Mouse (Mus musculus): ENCODE data around the gene Rapgefl1.

The Rapgefl1 gene

DNA sequence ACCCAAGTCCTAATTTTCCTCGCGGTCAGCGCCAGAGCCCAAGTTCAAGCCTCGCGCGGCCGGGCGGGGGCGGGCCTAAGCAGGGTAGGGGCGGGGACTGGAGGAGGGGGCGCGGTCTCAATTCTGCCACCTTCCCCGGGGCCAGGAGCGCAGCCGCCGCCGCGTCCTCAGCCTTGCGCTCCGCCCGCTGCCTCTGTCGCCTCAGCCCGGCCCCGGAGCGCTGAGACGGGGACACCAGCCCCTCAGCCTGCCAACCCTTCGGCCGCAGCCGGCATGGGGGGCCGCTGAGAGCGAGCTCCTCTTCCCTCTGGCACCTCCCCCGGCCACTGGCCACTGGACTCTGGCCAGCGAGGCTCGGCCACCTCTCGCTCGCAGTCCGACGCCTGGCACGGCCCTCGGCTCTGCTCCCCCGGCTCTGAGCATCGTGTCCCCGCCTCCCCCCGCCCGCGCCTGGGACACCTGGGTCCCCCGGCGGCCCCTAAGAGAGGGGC lies at the start of gene Rapgefl1:
Gene Rapgefl1 (plus strand): TSS at position 135 of the 491 bp plus-strand sequence.
- DNase-seq (ENCODE audit: low read depth, low spot score) = peak; percentile 43

DNA sequence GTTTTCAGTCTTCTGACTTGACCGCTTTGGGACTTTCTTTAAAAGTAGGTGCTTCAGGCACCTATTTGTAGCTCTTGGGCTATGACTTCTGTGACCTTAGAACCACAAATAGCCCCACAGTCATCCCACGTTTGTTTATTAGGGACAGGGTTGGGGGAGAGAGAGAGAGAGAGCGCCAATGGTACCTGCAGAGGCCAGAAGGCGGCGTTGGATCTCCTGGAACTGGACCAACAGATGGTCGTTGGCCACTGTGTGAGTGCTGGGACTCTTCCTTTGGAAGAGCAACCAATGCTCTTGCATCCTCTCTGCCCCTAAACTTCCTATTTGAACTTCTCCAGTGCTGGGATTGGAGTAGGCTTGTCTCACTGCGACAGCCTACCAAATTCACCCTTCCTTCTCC lies 49.4 kb upstream of the Rapgefl1 start:
- no peak for DNase-seq (ENCODE audit: low read depth, low spot score)

DNA sequence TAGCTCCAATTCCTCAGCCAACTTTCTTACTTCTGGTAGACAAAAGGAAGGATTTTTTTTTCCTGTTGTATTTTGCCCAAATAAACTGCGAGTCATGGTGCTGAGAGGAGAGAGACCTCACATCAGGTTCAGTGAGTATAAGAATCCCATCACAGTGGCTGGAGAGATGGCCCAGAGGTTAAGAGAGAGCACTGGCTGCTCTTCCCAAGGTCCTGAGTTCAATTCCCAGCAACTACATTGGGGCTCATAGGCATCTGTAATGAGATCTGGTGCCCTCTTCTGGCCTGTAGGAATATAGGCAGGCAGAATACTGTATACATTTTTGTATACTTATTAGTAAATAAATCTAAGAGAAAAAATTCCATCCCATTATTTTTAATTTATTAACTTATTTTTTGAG lies 48.9 kb upstream of the Rapgefl1 start:
- DNase-seq (ENCODE audit: low read depth, low spot score) = no peak

DNA sequence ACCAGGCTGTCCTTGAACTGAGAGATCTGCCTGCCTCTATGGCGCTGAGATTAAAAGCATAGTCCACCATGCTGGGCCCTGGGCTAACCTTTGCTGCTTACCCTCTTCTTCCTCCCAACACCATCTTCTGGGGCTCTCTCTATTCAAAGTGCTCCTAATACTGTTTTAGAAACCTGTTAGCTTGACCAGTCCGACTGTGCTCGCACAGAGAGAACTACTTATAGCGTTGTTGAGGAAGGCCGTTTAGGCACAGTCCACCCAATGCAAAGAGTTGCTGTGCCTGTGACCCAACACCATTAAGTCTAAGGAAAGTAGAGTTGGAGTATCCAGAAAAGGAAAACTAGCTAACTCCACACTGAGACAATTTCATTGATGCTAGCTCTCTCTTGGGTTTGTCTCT lies 48.4 kb upstream of the Rapgefl1 start:
- no peak for DNase-seq (ENCODE audit: low read depth, low spot score)

DNA sequence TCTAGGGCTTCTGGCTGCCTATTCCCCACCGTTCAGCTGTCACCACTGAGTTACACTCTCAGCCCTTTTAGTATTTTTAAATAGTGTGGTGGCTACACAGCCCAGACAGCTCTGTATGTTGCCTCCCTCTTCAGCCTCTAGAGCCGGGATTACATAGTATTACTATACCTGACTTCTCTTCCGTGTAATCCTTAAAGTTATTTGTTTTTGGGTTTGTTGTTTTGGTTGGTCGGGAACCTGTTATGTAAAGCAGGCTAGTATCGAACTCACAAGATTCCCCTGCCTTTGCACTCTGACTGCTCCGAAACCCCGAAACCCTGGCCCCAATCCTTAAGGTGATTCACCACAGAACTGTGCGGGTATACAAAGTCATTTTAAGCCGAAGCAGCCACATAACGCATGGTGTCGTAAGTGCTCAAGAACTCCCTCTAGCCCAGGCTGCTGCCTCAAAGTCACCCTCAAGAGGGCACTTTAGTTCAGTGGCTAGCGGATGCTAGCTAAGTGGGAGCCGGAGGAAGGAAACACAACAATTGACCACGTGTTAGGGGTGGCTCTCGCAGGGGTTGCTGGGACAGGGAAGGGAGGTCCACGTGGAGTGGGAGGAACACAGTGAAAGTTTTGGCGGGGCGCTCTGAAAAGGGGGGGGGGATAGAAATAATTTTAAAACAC lies 47.9 kb upstream of the Rapgefl1 start:
- DNase-seq (ENCODE audit: low read depth, low spot score) = peak; percentile 94

DNA sequence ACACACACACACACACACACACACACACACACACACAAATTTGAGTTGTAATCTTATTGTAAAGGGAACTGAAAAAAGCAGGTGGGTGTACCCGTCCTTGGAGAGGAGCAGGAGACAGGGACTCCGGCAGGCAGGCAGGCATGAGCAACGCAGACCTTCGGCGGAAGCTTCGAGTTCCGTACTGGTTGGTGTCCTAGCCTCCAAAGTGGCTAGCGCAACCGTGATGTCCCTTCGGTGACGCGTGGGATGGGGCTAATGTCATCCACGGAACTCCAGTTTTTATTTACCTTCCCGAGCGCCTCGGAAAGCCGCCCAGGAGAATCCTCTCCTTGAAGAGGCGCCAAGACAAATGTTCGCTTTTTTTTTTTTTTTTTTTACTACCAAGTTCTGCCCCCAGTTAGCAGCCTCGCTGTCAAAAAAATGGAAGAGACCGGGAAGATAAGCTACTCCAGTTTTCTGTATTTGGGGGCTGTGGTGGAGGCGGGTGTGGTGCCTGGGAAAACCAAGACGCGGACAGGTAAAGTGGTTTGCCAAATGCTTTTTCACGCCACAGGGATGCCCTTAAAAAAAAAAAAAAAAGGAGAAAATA lies 47.3 kb upstream of the Rapgefl1 start:
- DNase-seq (ENCODE audit: low read depth, low spot score) = no peak

DNA sequence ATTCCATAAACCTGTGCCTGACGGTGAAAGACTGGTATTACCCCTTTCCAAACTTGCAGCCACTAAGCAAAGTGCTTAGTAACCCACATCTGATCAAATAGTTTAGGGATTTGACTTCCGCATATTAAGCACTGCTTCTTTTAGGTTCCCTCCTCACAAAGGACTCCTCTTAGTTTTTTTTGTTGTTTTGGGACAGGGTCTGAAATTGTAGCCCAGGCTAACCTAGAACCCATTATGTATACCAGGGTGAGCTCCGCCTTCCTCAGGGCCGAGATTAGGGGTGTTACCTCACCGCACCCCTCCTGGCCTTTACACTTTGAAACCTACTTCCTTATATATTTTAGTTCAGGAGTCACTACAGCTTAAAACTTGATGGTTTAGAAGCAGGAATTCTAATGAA lies 46.8 kb upstream of the Rapgefl1 start:
- no peak for DNase-seq (ENCODE audit: low read depth, low spot score)

DNA sequence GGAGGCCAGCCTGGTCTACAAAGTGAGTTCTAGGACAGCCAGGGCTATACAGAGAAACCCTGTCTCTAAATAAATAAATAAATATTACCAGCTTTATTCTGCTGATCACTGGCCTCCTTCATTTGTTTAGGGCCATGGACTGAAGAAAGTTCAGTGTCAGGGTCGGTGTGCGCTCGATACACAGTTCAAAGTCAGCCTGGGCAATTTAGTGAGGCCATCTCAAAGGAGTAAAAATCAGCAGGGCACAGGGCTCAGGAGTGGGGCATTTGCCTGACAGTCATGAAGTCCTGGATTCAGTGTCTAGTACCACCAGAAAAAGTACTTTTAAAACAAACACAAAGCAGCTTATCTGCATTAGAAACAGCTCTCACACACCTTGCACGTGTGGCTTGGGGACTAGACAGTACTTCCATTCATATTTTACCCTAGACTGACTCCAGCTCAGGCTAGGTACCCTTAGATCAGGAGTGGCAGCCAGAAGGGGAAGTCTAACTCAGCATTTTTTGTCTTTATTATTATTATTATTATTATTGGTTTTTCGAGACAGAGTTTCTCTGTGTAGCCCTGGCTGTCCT lies 45.9 kb upstream of the Rapgefl1 start:
- no peak for DNase-seq (ENCODE audit: low read depth, low spot score)

DNA sequence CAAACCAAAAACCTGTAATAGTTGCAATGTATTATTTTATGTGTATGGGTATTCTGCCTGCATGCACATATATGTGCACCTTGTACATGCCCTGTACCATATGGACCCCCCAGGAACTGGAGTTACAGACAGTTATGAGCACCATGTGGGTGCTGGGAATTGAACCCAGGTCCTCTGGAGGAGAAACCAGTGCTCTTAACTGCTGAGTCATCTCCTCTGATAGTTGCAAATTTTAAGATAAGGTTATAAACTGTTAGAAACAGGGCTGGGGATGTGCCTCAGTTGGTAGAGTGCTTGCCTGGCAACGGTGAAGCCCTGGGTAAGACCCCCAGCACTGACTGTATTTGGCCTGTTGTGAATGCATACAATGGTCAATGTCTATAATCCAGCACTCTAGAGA lies 45.1 kb upstream of the Rapgefl1 start:
- DNase-seq (ENCODE audit: low read depth, low spot score) = no peak

DNA sequence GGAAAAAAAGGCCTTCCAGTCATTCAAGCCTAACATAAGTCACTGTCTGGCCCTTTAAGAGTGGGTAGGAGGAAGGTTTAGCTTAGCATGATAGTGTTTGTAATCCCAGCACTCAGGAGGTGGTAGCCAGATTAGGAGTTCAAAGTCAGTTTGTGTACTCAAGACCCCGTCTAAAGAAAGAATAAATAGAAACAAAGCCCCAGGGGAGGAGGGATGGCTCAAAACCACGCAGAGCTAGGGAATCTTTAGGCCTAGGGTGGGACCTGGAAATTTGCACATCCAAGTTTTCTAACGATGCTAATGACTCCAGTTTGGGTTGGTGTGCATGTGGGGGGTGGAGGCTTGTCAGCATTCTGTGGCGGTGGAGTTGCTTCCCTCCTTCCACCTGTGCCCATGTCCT lies 44.5 kb upstream of the Rapgefl1 start:
- DNase-seq (ENCODE audit: low read depth, low spot score) = no peak

DNA sequence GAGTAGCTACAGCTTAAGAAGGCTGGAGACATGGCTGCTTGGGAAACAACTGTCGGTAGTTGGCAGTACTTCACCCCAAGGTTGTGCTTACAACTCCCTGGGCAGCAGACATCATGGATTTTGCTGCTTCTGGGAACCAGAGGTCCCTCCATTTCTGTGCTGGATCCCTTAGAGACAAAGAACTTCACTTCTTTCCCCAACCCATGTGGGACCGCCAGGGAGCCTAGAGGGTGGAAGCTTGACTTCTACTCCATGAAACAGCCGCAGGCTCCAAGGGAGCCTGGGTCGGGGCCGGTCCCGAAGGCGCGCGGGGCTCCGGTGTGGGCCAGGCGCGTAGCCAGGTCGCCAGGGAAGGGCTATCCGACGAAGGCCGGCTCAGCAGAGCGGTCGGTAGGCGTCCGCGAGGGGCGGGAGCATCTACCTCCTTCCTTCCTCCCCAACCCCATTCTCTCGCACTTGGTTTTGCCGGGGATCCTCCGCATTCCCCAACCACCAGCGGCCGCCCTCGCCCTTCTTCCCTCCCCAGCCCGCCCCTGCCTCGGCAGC lies 42.0 kb upstream of the Rapgefl1 start:
- DNase-seq (ENCODE audit: low read depth, low spot score) = no peak

DNA sequence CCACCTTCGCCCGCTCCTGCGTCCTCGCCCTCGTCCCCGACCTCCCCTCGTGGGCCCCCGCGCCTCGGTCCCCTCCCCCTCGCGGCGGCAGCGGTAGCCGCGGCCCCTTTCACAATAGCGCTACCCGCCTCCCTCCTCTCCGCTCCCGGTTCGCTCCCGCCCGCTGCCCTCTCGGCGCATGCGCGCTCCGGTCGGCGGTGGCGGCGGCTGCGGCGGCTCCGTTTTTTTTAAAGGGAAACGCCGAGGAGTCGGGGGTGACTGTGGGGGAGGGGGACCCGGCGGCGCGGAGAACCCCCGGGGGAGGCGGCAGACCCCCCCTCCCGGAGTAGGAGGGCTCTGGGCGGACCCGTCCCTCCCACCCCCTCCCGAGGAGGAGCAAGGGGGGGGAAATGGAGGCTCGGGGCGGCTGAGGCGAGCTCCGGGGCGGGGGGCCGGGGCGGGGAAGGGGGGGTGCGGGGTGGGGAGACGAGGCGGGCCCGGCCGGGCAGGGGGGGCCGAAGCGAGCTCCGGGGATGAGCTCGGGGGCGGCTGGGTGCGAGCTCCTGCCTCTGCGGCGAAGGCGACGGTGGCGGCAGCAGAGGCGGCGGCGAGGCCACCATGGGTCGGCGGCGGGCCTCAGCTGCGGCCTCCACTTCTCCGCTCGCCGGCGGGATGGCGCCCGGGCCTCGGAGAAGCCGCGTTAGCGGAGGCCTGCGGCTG lies 41.4 kb upstream of the Rapgefl1 start, which contains the start of gene Msl1:
Gene Msl1 (plus strand): TSS at position 502 of the 699 bp plus-strand sequence.
- no peak for DNase-seq (ENCODE audit: low read depth, low spot score)

DNA sequence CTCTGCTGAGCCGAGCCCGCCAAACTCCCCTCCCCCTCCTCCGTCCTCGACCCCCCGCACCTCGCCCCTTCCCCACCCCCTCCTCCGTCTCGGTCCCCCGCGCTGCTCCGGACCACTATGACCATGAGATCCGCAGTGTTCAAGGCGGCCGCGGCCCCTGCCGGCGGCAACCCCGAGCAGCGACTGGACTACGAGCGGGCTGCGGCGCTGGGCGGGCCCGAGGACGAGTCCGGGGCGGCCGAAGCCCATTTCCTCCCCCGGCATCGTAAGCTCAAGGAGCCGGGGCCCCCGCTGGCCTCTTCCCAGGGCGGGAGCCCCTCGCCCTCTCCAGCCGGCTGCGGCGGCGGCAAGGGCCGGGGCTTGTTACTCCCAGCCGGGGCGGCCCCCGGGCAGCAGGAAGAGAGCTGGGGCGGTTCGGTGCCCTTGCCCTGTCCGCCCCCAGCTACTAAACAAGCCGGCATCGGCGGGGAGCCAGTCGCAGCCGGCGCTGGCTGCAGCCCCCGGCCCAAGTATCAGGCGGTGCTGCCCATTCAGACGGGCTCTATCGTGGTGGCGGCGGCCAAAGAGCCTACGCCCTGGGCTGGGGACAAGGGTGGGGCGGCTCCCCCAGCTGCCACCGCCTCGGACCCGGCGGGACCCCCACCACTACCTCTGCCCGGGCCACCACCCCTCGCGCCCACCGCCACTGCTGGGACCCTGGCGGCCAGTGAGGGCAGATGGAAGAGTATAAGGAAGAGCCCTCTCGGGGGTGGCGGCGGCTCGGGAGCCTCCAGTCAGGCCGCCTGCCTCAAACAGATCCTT lies 40.7 kb upstream of the Rapgefl1 start:
- no peak for DNase-seq (ENCODE audit: low read depth, low spot score)

DNA sequence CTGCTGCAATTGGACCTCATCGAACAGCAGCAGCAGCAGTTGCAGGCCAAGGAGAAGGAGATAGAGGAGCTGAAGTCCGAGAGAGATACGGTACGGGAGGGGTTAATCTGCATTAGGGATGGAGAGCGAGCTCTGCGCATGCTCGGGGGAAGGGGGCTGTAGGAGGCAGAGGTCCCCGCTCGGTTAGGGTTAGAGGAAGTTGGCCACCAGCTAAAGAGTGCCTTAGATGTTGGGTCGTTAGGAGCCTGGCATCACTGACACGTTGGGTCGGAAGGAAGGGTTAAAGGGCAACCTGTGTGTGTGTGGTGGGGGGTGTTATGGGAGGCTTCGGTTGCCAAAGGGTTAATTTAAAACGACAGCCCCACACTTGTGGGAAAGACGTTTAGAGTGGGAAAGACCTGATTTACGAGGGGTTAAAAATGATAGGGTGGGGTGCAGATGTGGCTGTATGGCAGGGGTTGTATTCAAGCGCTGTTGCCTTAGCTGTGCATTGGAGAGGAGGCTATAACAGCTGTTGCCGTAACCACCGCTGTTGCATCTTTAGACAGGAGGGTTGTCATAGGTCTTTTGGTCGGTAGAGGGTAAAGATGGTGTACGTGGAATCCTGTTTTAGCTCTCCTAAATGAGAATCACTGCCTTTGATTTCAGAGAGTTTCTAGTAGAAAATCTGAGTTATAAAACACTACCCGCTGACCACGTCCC lies 39.9 kb upstream of the Rapgefl1 start:
- no peak for DNase-seq (ENCODE audit: low read depth, low spot score)

DNA sequence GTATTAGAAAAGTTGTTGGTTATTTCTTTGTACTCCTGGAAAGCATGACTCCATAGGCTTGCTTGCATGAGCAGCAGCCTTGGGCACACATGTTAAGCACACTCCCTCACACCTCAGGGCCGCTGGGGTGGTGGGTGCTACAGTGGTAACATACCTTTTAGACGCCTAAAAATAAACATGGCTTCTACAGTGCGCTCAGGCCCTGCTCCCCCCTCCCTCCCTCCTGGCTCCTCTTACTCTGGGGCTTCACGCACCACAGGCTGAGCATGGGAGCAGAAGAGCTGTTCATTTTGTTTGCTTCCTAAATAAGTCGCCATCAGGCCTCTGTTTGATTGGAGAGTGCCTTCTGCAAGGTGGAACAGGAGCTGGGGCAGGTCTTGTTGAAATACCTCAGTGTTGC lies 39.3 kb upstream of the Rapgefl1 start:
- no peak for DNase-seq (ENCODE audit: low read depth, low spot score)

DNA sequence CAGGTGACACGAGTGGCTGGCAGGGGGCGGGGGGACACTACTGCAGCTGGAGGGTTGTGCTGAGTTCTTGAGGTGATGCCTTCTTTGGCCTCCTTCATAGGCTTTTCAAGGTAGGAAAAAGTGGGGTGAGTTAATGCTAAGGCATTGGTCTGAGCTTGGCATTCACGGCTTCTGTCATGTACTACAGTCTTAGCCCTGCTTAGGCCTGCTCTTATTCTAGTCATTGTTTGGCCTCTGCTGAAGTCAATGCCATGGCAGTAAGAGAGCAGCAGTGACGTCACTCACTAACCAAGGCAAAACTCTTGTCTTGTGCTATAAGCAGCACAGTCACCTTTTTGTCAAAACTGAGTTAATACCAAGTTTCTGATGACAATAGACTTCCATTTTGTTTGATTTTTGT lies 38.7 kb upstream of the Rapgefl1 start:
- DNase-seq (ENCODE audit: low read depth, low spot score) = no peak

DNA sequence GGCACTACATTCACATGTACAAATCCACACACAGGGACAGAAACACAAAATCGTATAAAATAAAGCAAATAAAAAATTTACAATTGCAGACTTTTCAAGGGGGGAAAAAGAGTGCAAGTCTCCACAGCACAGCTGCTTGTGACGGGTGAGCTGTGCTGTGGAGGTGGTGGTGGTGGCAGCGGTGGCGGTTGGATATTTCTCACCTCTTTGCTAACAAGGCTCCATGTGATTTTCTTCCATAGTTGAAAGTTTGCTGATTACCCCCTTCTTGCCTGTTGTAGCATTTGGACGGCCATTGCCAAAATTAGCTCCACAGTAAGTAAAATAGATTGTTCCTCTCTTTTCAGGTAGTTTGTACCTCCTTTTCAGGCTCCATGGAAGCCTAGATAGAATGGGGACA lies 32.0 kb upstream of the Rapgefl1 start, which contains the start of gene Casc3:
Gene Casc3 (plus strand): TSS at position 301 of the 400 bp plus-strand sequence.
- no peak for DNase-seq (ENCODE audit: low read depth, low spot score)

DNA sequence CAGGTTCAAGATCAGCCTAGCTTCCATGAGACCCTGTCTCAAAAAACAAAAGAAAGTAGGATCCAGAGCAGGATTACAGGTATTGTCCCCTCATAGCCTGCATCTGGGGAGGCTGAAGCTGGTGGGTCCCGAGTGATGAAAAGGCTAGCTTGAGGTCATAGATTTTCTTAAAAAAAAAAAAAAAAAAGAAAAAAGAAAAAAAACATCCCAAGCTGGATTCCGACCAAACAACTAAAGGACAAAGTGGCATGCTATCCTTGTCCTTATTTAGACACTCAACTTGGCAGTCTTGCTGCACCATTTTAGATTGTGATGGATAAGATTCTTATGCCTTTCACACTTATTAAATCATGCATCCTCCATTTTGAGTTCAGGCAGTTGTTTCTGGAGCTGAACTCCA lies 28.2 kb upstream of the Rapgefl1 start:
- no peak for DNase-seq (ENCODE audit: low read depth, low spot score)

DNA sequence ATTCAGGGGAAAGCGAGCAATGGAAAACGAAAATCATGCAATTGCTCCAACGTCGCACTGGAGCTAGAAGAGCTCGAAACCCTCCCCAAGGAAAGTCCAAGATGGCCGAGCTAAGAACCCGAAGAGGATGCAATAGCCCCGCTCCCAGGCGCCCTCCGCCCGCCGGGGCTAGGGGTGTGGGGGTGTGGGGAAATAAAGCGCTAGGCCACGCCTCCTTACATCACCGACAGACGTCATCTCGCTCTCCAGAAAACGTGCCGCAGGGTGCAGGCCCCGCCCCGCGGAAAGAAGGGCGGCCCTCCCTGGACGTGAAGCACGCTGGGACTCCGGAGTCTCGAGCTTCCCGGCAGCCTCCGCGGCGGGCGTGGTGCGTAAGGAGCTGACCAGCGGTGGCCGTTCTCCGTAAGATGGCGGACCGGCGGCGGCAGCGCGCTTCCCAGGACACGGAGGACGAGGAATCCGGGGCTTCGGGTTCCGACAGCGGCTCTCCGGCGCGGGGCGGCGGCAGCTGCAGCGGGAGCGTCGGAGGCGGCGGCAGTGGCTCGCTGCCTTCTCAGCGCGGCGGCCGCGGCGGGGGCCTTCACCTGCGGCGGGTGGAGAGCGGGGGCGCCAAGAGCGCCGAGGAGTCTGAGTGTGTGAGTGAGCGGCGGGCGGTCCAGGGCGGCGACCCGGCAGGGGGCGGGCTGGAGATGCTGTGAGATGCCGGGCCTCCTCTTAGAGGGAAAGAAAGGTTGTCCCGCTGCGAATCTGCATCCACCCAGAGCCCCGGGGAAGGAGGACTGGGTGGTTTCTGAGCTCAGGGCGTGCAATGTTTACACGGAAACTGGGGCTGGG lies 26.9 kb upstream of the Rapgefl1 start:
- DNase-seq (ENCODE audit: low read depth, low spot score) = peak; percentile 98

DNA sequence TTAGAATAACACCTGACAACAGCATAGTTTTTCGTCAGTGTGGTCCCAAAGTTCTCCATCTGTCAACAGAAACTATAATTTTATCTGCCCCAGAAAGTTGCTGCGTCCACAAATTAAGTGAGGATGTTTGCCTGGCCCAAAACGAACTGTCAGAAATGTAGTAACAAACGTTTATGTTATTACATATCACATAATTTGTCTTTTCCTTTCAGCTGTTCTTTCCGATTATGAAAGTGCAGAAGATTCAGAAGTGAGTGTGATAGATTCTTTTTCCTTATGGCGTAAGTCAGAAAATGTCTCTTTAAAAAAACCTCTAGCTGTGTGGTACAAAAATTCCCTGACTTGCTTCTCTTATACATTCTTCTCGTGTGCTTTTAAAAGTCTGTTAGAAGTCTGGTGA lies 25.9 kb upstream of the Rapgefl1 start:
- no peak for DNase-seq (ENCODE audit: low read depth, low spot score)
